Mouse (Mus musculus): Measurements from ENCODE around the gene Btg1.

Gene Btg1

GRCm38 (mm10) chr10:96616709-96617116, at the start of gene Btg1:
Gene Btg1, plus strand, starts transcription at chr10:96617006.
- DNase-seq: peak; percentile 100

GRCm38 (mm10) chr10:96569469-96569868, 47.3 kb upstream of the Btg1 start:
- DNase-seq: no peak

- no peak for DNase-seq
Observed at GRCm38 (mm10) chr10:96571176-96571575, 45.6 kb upstream of the Btg1 start.

GRCm38 (mm10) chr10:96574786-96575185, 42.0 kb upstream of the Btg1 start:
- no peak for DNase-seq

- no peak for DNase-seq
Observed at GRCm38 (mm10) chr10:96575338-96575737, 41.5 kb upstream of the Btg1 start.

- no peak for DNase-seq
Observed at GRCm38 (mm10) chr10:96578924-96579323, 37.9 kb upstream of the Btg1 start.

GRCm38 (mm10) chr10:96579436-96579835, 37.4 kb upstream of the Btg1 start:
- no peak for DNase-seq

GRCm38 (mm10) chr10:96580246-96580645, 36.6 kb upstream of the Btg1 start:
- no peak for DNase-seq

- DNase-seq: no peak
Observed at GRCm38 (mm10) chr10:96581232-96581631, 35.6 kb upstream of the Btg1 start.

GRCm38 (mm10) chr10:96586191-96586880, 30.5 kb upstream of the Btg1 start:
- DNase-seq: no peak

- DNase-seq: no peak
Observed at GRCm38 (mm10) chr10:96586881-96587217, 30.0 kb upstream of the Btg1 start.

GRCm38 (mm10) chr10:96588233-96588632, 28.6 kb upstream of the Btg1 start:
- no peak for DNase-seq

- no peak for DNase-seq
Observed at GRCm38 (mm10) chr10:96589781-96590180, 27.0 kb upstream of the Btg1 start.

GRCm38 (mm10) chr10:96592089-96592488, 24.7 kb upstream of the Btg1 start:
- DNase-seq: no peak

- no peak for DNase-seq
Observed at GRCm38 (mm10) chr10:96595435-96596132, 21.2 kb upstream of the Btg1 start.

GRCm38 (mm10) chr10:96596411-96596810, 20.4 kb upstream of the Btg1 start:
- no peak for DNase-seq

GRCm38 (mm10) chr10:96599641-96600040, 17.2 kb upstream of the Btg1 start:
- DNase-seq: no peak

- no peak for DNase-seq
Observed at GRCm38 (mm10) chr10:96601670-96602069, 15.1 kb upstream of the Btg1 start.

GRCm38 (mm10) chr10:96602339-96602738, 14.5 kb upstream of the Btg1 start:
- no peak for DNase-seq

- no peak for DNase-seq
Observed at GRCm38 (mm10) chr10:96605168-96605567, 11.6 kb upstream of the Btg1 start.

- DNase-seq: no peak
Observed at GRCm38 (mm10) chr10:96605856-96606255, 10.9 kb upstream of the Btg1 start.

- DNase-seq: no peak
Observed at GRCm38 (mm10) chr10:96607617-96608185, 9.1 kb upstream of the Btg1 start.

GRCm38 (mm10) chr10:96609356-96610345, 7.2 kb upstream of the Btg1 start:
- no peak for DNase-seq
